Mouse (Mus musculus): ENCODE results near the gene Snai3.
A peak's percentile ranks its signal among the peaks of the same experiment; 100 is the strongest.

Gene Snai3

GRCm38 (mm10) chr8:122430058-122430636, 30.4 kb downstream of the Snai3 start:
- no peak for DNase-seq

GRCm38 (mm10) chr8:122428163-122428562, 32.4 kb downstream of the Snai3 start:
- no peak for DNase-seq

GRCm38 (mm10) chr8:122427607-122428006, 32.9 kb downstream of the Snai3 start:
- DNase-seq: no peak

- no peak for DNase-seq
Measured at GRCm38 (mm10) chr8:122426145-122426544, 34.4 kb downstream of the Snai3 start.

GRCm38 (mm10) chr8:122423659-122424058, 36.9 kb downstream of the Snai3 start:
- DNase-seq: peak; percentile 47

DNA sequence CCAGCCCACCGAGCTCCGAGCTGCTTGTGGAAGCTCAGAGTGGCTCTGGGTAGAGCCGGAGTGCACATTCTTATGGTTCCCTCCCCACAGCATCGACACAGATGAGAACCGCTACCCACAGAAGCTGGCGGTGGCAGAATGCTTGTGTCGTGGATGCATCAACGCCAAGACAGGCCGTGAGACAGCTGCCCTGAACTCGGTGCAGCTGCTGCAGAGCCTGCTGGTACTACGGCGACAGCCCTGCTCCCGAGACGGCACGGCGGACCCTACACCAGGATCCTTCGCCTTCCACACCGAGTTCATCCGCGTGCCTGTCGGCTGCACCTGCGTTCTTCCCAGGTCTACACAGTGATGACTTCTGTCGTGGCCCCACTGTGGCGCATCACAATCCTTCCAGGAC, 37.3 kb downstream of the Snai3 start:
- DNase-seq: no peak

DNA sequence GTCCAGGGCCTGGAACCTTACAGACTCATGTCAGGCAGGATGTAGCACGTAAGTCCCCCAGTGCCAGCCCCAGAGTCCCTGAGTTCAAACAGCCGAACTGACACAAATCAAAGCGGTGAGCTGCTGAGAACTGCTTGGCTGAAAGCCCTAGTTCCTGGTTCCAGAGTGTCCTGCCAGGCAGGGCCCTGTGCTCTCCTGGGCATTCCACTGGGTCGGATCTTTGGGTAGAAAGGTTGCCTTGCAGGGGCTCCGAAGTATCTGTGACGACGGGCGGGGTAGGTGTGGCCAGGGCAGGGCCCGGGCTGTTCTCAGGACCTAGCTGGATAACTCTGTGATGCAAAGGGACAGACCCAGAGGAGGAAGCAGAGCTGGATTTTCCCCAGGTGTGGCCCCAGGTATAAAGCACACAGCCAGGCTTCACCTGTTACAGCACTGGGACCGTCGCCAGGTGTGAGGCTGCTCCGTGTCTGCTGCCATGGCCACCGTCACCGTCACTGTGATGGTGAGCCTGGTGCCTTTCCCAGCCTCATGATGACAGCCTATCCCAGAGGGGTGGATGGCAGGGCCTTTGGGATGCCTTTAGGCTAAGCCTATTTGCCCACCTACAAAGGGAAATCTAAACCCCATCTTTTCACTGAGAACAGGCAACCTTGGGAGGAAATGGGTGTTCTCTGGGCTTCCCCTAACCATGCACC, 39.0 kb downstream of the Snai3 start, which contains the start of gene Il17c:
Il17c (plus strand) TSS at position 645 of the 695 bp plus-strand sequence.
- peak; percentile 36 for DNase-seq

DNA sequence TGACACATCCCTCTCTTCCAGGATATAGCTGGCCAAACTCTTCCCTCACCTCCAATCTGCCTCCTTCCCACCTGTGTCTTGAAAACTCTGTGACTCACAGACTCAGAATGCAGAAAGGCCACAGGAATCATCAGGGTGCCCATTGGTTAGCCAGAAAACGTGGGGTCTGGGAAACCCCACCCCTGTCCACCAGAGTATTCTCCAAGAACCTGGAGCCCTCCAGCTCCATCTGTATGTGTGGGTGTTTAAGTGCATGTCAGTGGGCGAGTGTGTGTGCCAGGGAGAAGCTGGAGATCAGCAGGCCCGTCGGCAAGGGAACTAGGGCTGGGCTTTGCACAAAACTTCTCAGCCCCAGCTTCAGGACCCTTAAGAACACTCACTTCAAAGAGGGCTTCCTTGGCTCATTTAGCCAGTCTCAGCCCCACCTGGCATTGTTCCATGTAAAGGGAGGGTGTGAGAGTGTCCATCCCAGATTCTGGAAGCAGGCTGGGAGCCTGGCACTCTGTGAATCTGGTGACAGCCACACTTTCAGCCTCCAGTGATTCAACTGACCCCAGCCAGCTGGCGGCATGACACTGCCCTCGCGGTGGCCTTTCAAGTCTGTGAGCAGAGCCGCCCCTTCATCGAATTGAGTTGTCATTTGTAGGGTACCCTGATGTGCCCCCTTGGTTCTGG, 40.5 kb downstream of the Snai3 start:
- no peak for DNase-seq

GRCm38 (mm10) chr8:122415554-122415953, 45.0 kb downstream of the Snai3 start:
- DNase-seq: no peak

- DNase-seq: no peak
Measured at GRCm38 (mm10) chr8:122414311-122414710, 46.2 kb downstream of the Snai3 start.

GRCm38 (mm10) chr8:122407678-122408077, 52.9 kb downstream of the Snai3 start:
- DNase-seq: no peak

GRCm38 (mm10) chr8:122405146-122405805, 55.3 kb downstream of the Snai3 start:
- peak; percentile 48 for DNase-seq
